ENCODE assay signal across 8 mouse cellular contexts in the genomic region with DNA sequence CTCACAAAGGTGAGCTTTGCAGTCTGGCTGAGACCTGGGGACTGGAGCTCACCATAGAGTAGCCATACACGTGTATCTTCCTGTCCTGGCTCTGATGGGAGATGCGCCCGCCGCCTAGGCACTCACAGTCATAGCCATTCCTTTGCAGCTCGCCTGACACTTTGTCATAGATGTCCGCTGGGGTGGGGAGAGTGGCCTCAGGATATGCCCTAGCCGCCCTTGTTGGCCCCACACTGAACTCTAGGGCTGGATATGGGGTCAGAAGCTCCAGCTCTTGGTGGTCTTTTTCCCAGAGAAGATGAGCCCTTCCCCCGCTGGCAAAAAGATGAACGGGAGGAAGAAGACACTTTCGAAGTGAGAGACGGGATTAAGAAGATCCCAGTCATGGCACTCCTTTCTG. TPM values are rescaled to one million over a fixed set of nuclear protein-coding genes. Genes with fewer than 3 reads are reported as not detected.
DNase-seq lines count a peak whose midpoint lies in the region; ATAC-seq and TF ChIP-seq lines count a peak whose summit lies in the region.

No protein-coding gene starts in this region.

- TF ChIP-seq POLR2A in liver, adult 2 months (IDR thresholded peaks at IDR 0.05; ENCODE audit: extremely low read depth, insufficient read depth, low read length), result no peak

- H3K79me2 ChIP-seq in liver, adult 2 months (ENCODE audit: control insufficient read depth, insufficient read depth, low read length), result no peaks in the 10 kb centered on the region

- H3K4me2 ChIP-seq in embryonic facial prominence, embryonic 13.5 days, result peak overlapping the region; percentile 95
- H3K4me2 ChIP-seq in hindbrain, embryonic 14.5 days (replicated peaks), result peak overlapping the region; percentile 90
- peak overlapping the region; percentile 96 for H3K4me2 ChIP-seq in midbrain, embryonic 16.5 days (ENCODE audit: low read length)

- peak overlapping the region; percentile 65 for H3K4me3 ChIP-seq in liver, adult 2 months (ENCODE audit: insufficient read depth, low read depth, low read length)
- peak overlapping the region; percentile 64 for H3K4me3 ChIP-seq in embryonic facial prominence, embryonic 13.5 days
- peak overlapping the region; percentile 51 for H3K4me3 ChIP-seq in hindbrain, embryonic 14.5 days (replicated peaks; ENCODE audit: low read length)
- peak overlapping the region; percentile 52 for H3K4me3 ChIP-seq in midbrain, embryonic 16.5 days (ENCODE audit: low read depth, low read length)

- no peak overlapping the region for H3K27ac ChIP-seq in liver, adult 2 months (replicated peaks; ENCODE audit: insufficient read depth, low read depth, low read length)
- peak overlapping the region; percentile 93; the same call in 1 of the 2 replicates for H3K27ac ChIP-seq in embryonic facial prominence, embryonic 13.5 days
- peak overlapping the region; percentile 85 for H3K27ac ChIP-seq in hindbrain, embryonic 14.5 days
- peak overlapping the region; percentile 93 for H3K27ac ChIP-seq in midbrain, embryonic 16.5 days (ENCODE audit: low read length)

- WGBS in liver, adult 2 months, result 9% methylated on average over 11 of the region's 11 CpGs
- 18% methylated on average over 11 of the region's 11 CpGs for WGBS in embryonic facial prominence, embryonic 13.5 days
- 21% methylated on average over 11 of the region's 11 CpGs for WGBS in hindbrain, embryonic 14.5 days
- WGBS in midbrain, embryonic 16.5 days, result 14% methylated on average over 11 of the region's 11 CpGs

- no peak for TF ChIP-seq CTCF in liver, adult 2 months (IDR thresholded peaks at IDR 0.05; ENCODE audit: low read depth, low read length)

- peak overlapping the region; percentile 38 for H3K9ac ChIP-seq in liver, adult 2 months (ENCODE audit: low read depth, low read length)
- peak overlapping the region; percentile 78 for H3K9ac ChIP-seq in embryonic facial prominence, embryonic 13.5 days
- peak overlapping the region; percentile 55 for H3K9ac ChIP-seq in hindbrain, embryonic 14.5 days
- H3K9ac ChIP-seq in midbrain, embryonic 16.5 days (ENCODE audit: low read depth, low read length), result peak overlapping the region; percentile 74

- no peak for DNase-seq in liver, adult 2 months (ENCODE audit: extremely low read depth, low read depth, low spot score)
- no peak for DNase-seq in liver
- DNase-seq in hindbrain, embryonic 14.5 days (ENCODE audit: low spot score), result no peak
- DNase-seq in spleen, postnatal 10 days (ENCODE audit: low spot score in 2 of 2), result no peak

- no peaks in the 10 kb centered on the region for H3K36me3 ChIP-seq in liver, adult 2 months (ENCODE audit: control insufficient read depth, insufficient read depth, low read length)
- peaks cover 38% of the 10 kb centered on the region for H3K36me3 ChIP-seq in embryonic facial prominence, embryonic 13.5 days
- peaks cover 23% of the 10 kb centered on the region for H3K36me3 ChIP-seq in hindbrain, embryonic 14.5 days (replicated peaks; ENCODE audit: control insufficient read depth, insufficient read depth)
- H3K36me3 ChIP-seq in midbrain, embryonic 16.5 days (ENCODE audit: control insufficient read depth, insufficient read depth, low read length), result peaks cover 17% of the 10 kb centered on the region; the same call in 1 of the 2 replicates

- H3K9me3 ChIP-seq in embryonic facial prominence, embryonic 13.5 days, result no peaks in the 10 kb centered on the region
- H3K9me3 ChIP-seq in hindbrain, embryonic 14.5 days (ENCODE audit: control insufficient read depth, low read length), result no peaks in the 10 kb centered on the region
- no peaks in the 10 kb centered on the region for H3K9me3 ChIP-seq in midbrain, embryonic 16.5 days (replicated peaks; ENCODE audit: control insufficient read depth, low read length, poor library complexity, severe bottlenecking)

- peaks cover 8% of the 10 kb centered on the region for H3K4me1 ChIP-seq in liver, adult 2 months (ENCODE audit: control insufficient read depth, insufficient read depth, low read length)
- H3K4me1 ChIP-seq in embryonic facial prominence, embryonic 13.5 days, result peaks cover 47% of the 10 kb centered on the region
- H3K4me1 ChIP-seq in hindbrain, embryonic 14.5 days (replicated peaks; ENCODE audit: control insufficient read depth, insufficient read depth, low read length), result peaks cover 21% of the 10 kb centered on the region
- H3K4me1 ChIP-seq in midbrain, embryonic 16.5 days (ENCODE audit: control insufficient read depth, insufficient read depth, low read length), result peaks cover 31% of the 10 kb centered on the region

- peaks cover 22% of the 10 kb centered on the region for H3K27me3 ChIP-seq in liver, adult 2 months (ENCODE audit: control insufficient read depth, insufficient read depth, low read length)
- H3K27me3 ChIP-seq in embryonic facial prominence, embryonic 13.5 days, result peaks cover 35% of the 10 kb centered on the region
- H3K27me3 ChIP-seq in hindbrain, embryonic 14.5 days (ENCODE audit: control insufficient read depth, insufficient read depth, low read length), result peaks cover 38% of the 10 kb centered on the region
- H3K27me3 ChIP-seq in midbrain, embryonic 16.5 days (ENCODE audit: control insufficient read depth, insufficient read depth, low read depth, low read length), result peaks cover 33% of the 10 kb centered on the region

- ATAC-seq in embryonic facial prominence, embryonic 13.5 days (ENCODE audit: insufficient number of reproducible peaks, insufficient read depth, low FRiP score, low TSS enrichment, low read depth), result no peak
- ATAC-seq in hindbrain, embryonic 14.5 days (ENCODE audit: low FRiP score), result no peak
- peak; percentile 1; the same call in 1 of the 2 replicates for ATAC-seq in midbrain, embryonic 16.5 days
- ATAC-seq in erythroid progenitor cell, adult 5-6 weeks (replicated peaks; ENCODE audit: low FRiP score, poor library complexity, severe bottlenecking), result no peak
- no peak for ATAC-seq in megakaryocyte-erythroid progenitor cell, adult 5-6 weeks (replicated peaks; ENCODE audit: low FRiP score, low TSS enrichment, poor library complexity, severe bottlenecking)

RNA-seq across cellular contexts. Expression of gene Mamdc4, which starts 0.5 kb away (rescaled TPM):
- 7.5 and 7.8 TPM in 2 replicates for total RNA-seq in liver, adult 2 months (2014; rRNA removed)
- 1.5 and 2.0 TPM in 2 replicates for polyA plus RNA-seq in liver, adult 2 months (2012; rRNA removed)
- polyA plus RNA-seq in embryonic facial prominence, embryonic 13.5 days (2015; fragmentation: Nextera tagmentation; extraction: Ambion mirVana), result 4.3 and 7.2 TPM in 2 replicates
- 1.3 and 1.7 TPM in 2 replicates for polyA plus RNA-seq in hindbrain, embryonic 14.5 days (2014; fragmentation: Nextera tagmentation; extraction: Ambion mirVana)
- polyA plus RNA-seq in midbrain, embryonic 16.5 days (2015; fragmentation: Nextera tagmentation; extraction: Ambion mirVana), result 0.50 and 2.4 TPM in 2 replicates
- total RNA-seq in erythroid progenitor cell, adult 5-6 weeks (2015; ENCODE audit: low replicate concordance), result 0.72 TPM in 1 of 2 replicates, not detected in the other
- 2.6 TPM in 1 of 2 replicates, not detected in the other for total RNA-seq in erythroid progenitor cell, adult 5-6 weeks (2017; ENCODE audit: low replicate concordance)
- total RNA-seq in megakaryocyte-erythroid progenitor cell, adult 5-6 weeks (2014; fragmentation: Nextera tagmentation), result 6.5 and 8.1 TPM in 2 replicates
- 0.38 and 2.0 TPM in 2 replicates for total RNA-seq in megakaryocyte-erythroid progenitor cell, adult 5-6 weeks (2017)

RNA-seq across cellular contexts. Expression of gene Phpt1, which starts 0.9 kb away (rescaled TPM):
- 6.7 and 8.2 TPM in 2 replicates for total RNA-seq in liver, adult 2 months (2014; rRNA removed)
- 38.3 and 39.4 TPM in 2 replicates for polyA plus RNA-seq in liver, adult 2 months (2012; rRNA removed)
- polyA plus RNA-seq in embryonic facial prominence, embryonic 13.5 days (2015; fragmentation: Nextera tagmentation; extraction: Ambion mirVana), result 169 and 174 TPM in 2 replicates
- 171 and 187 TPM in 2 replicates for polyA plus RNA-seq in hindbrain, embryonic 14.5 days (2014; fragmentation: Nextera tagmentation; extraction: Ambion mirVana)
- 148 and 149 TPM in 2 replicates for polyA plus RNA-seq in midbrain, embryonic 16.5 days (2015; fragmentation: Nextera tagmentation; extraction: Ambion mirVana)
- 3.6 TPM in 1 of 2 replicates, not detected in the other for total RNA-seq in erythroid progenitor cell, adult 5-6 weeks (2015; ENCODE audit: low replicate concordance)
- total RNA-seq in erythroid progenitor cell, adult 5-6 weeks (2017; ENCODE audit: low replicate concordance), result 1.1 TPM in 1 of 2 replicates, not detected in the other
- 36.5 and 43.2 TPM in 2 replicates for total RNA-seq in megakaryocyte-erythroid progenitor cell, adult 5-6 weeks (2014; fragmentation: Nextera tagmentation)
- 19.1 and 25.2 TPM in 2 replicates for total RNA-seq in megakaryocyte-erythroid progenitor cell, adult 5-6 weeks (2017)

RNA-seq across cellular contexts. Expression of gene Ajm1, which starts 7.4 kb away (rescaled TPM):
- not detected in 2 replicates for total RNA-seq in liver, adult 2 months (2014; rRNA removed)
- polyA plus RNA-seq in liver, adult 2 months (2012; rRNA removed), result 0.06 and 0.07 TPM in 2 replicates
- 0.39 and 0.62 TPM in 2 replicates for polyA plus RNA-seq in embryonic facial prominence, embryonic 13.5 days (2015; fragmentation: Nextera tagmentation; extraction: Ambion mirVana)
- polyA plus RNA-seq in hindbrain, embryonic 14.5 days (2014; fragmentation: Nextera tagmentation; extraction: Ambion mirVana), result 10.8 and 12.7 TPM in 2 replicates
- 11.4 and 14.9 TPM in 2 replicates for polyA plus RNA-seq in midbrain, embryonic 16.5 days (2015; fragmentation: Nextera tagmentation; extraction: Ambion mirVana)
- total RNA-seq in erythroid progenitor cell, adult 5-6 weeks (2015; ENCODE audit: low replicate concordance), result 0.36 TPM in 1 of 2 replicates, not detected in the other
- not detected in 2 replicates for total RNA-seq in erythroid progenitor cell, adult 5-6 weeks (2017; ENCODE audit: low replicate concordance)
- total RNA-seq in megakaryocyte-erythroid progenitor cell, adult 5-6 weeks (2014; fragmentation: Nextera tagmentation), result not detected in 2 replicates
- 0.09 TPM in 1 of 2 replicates, not detected in the other for total RNA-seq in megakaryocyte-erythroid progenitor cell, adult 5-6 weeks (2017)

RNA-seq across cellular contexts. Expression of gene Edf1, which starts 16.5 kb away (rescaled TPM):
- total RNA-seq in liver, adult 2 months (2014; rRNA removed), result 206 and 247 TPM in 2 replicates
- polyA plus RNA-seq in liver, adult 2 months (2012; rRNA removed), result 153 and 186 TPM in 2 replicates
- polyA plus RNA-seq in embryonic facial prominence, embryonic 13.5 days (2015; fragmentation: Nextera tagmentation; extraction: Ambion mirVana), result 335 and 341 TPM in 2 replicates
- 353 and 366 TPM in 2 replicates for polyA plus RNA-seq in hindbrain, embryonic 14.5 days (2014; fragmentation: Nextera tagmentation; extraction: Ambion mirVana)
- 374 and 380 TPM in 2 replicates for polyA plus RNA-seq in midbrain, embryonic 16.5 days (2015; fragmentation: Nextera tagmentation; extraction: Ambion mirVana)
- total RNA-seq in erythroid progenitor cell, adult 5-6 weeks (2015; ENCODE audit: low replicate concordance), result 70.3 and 72.1 TPM in 2 replicates
- 58.1 and 65.0 TPM in 2 replicates for total RNA-seq in erythroid progenitor cell, adult 5-6 weeks (2017; ENCODE audit: low replicate concordance)
- total RNA-seq in megakaryocyte-erythroid progenitor cell, adult 5-6 weeks (2014; fragmentation: Nextera tagmentation), result 151 and 209 TPM in 2 replicates
- 60.9 and 105 TPM in 2 replicates for total RNA-seq in megakaryocyte-erythroid progenitor cell, adult 5-6 weeks (2017)

RNA-seq across cellular contexts. Expression of gene Traf2, which starts 27.4 kb away (rescaled TPM):
- total RNA-seq in liver, adult 2 months (2014; rRNA removed), result 4.0 and 5.2 TPM in 2 replicates
- polyA plus RNA-seq in liver, adult 2 months (2012; rRNA removed), result 7.0 and 9.9 TPM in 2 replicates
- polyA plus RNA-seq in embryonic facial prominence, embryonic 13.5 days (2015; fragmentation: Nextera tagmentation; extraction: Ambion mirVana), result 31.4 and 35.4 TPM in 2 replicates
- 15.6 and 16.3 TPM in 2 replicates for polyA plus RNA-seq in hindbrain, embryonic 14.5 days (2014; fragmentation: Nextera tagmentation; extraction: Ambion mirVana)
- polyA plus RNA-seq in midbrain, embryonic 16.5 days (2015; fragmentation: Nextera tagmentation; extraction: Ambion mirVana), result 15.2 and 15.9 TPM in 2 replicates
- 6.8 and 10.5 TPM in 2 replicates for total RNA-seq in erythroid progenitor cell, adult 5-6 weeks (2015; ENCODE audit: low replicate concordance)
- 5.0 and 17.6 TPM in 2 replicates for total RNA-seq in erythroid progenitor cell, adult 5-6 weeks (2017; ENCODE audit: low replicate concordance)
- total RNA-seq in megakaryocyte-erythroid progenitor cell, adult 5-6 weeks (2014; fragmentation: Nextera tagmentation), result 19.2 and 22.4 TPM in 2 replicates
- total RNA-seq in megakaryocyte-erythroid progenitor cell, adult 5-6 weeks (2017), result 13.7 and 14.3 TPM in 2 replicates
